Mouse (Mus musculus): Measurements from ENCODE around the gene Dcaf8.

The Dcaf8 gene

GRCm38 (mm10) chr1:172197146-172197545, 49.3 kb downstream of the Dcaf8 start:
- DNase-seq (ENCODE audit: low spot score in 2 of 2), result no peak

- no peak for DNase-seq (ENCODE audit: low spot score in 2 of 2)
Measured at GRCm38 (mm10) chr1:172197851-172198250, 50.0 kb downstream of the Dcaf8 start.

GRCm38 (mm10) chr1:172198316-172198715, 50.4 kb downstream of the Dcaf8 start:
- no peak for DNase-seq (ENCODE audit: low spot score in 2 of 2)

- no peak for DNase-seq (ENCODE audit: low spot score in 2 of 2)
Measured at GRCm38 (mm10) chr1:172198996-172199395, 51.1 kb downstream of the Dcaf8 start.

- no peak for DNase-seq (ENCODE audit: low spot score in 2 of 2)
Measured at GRCm38 (mm10) chr1:172200161-172200560, 52.3 kb downstream of the Dcaf8 start.

- DNase-seq (ENCODE audit: low spot score in 2 of 2), result no peak
Measured at GRCm38 (mm10) chr1:172200871-172201447, 53.1 kb downstream of the Dcaf8 start.

- DNase-seq (ENCODE audit: low spot score in 2 of 2), result no peak
Measured at GRCm38 (mm10) chr1:172201967-172202880, 54.3 kb downstream of the Dcaf8 start.

GRCm38 (mm10) chr1:172202894-172203522, 55.1 kb downstream of the Dcaf8 start:
- no peak for DNase-seq (ENCODE audit: low spot score in 2 of 2)

- DNase-seq (ENCODE audit: low spot score in 2 of 2), result no peak
Measured at GRCm38 (mm10) chr1:172203566-172203965, 55.7 kb downstream of the Dcaf8 start.

GRCm38 (mm10) chr1:172204033-172204813, 56.3 kb downstream of the Dcaf8 start:
- no peak for DNase-seq (ENCODE audit: low spot score in 2 of 2)

GRCm38 (mm10) chr1:172204814-172205740, 57.2 kb downstream of the Dcaf8 start:
- no peak for DNase-seq (ENCODE audit: low spot score in 2 of 2)

GRCm38 (mm10) chr1:172205741-172206087, 57.8 kb downstream of the Dcaf8 start:
- DNase-seq (ENCODE audit: low spot score in 2 of 2), result no peak

- peak; percentile 32 to 33 for DNase-seq (ENCODE audit: low spot score in 2 of 2)
Measured at GRCm38 (mm10) chr1:172206141-172206917, 58.4 kb downstream of the Dcaf8 start, which contains the start of gene Pea15a. TSS of gene Pea15a (minus strand) at chr1:172206804.

GRCm38 (mm10) chr1:172207111-172207584, 59.3 kb downstream of the Dcaf8 start:
- DNase-seq (ENCODE audit: low spot score in 2 of 2), result no peak

GRCm38 (mm10) chr1:172212776-172213175, 64.9 kb downstream of the Dcaf8 start:
- no peak for DNase-seq (ENCODE audit: low spot score in 2 of 2)

- DNase-seq (ENCODE audit: low spot score in 2 of 2), result no peak
Measured at GRCm38 (mm10) chr1:172213771-172214170, 65.9 kb downstream of the Dcaf8 start.

GRCm38 (mm10) chr1:172214748-172215147, 66.9 kb downstream of the Dcaf8 start:
- no peak for DNase-seq (ENCODE audit: low spot score in 2 of 2)

GRCm38 (mm10) chr1:172217148-172217547, 69.3 kb downstream of the Dcaf8 start:
- peak; percentile 81 to 89 for DNase-seq (ENCODE audit: low spot score in 2 of 2)

GRCm38 (mm10) chr1:172218164-172218910, 70.5 kb downstream of the Dcaf8 start:
- DNase-seq (ENCODE audit: low spot score in 2 of 2), result no peak
